Mouse (Mus musculus) frontal cortex, postnatal 14 days (tissue): ENCODE measurements at regions not wholly inside any gene's neighbourhood (a gene's known extent, or its start where the extent isn't known, plus 50 kb on each side); places are given as distances from the start of the nearest gene placed in this dataset.

ENCODE experiments used
- DNase-seq, 2 experiments: peaks; one replicate each; pipeline ENCODE4 v3.0.0; 2022; ENCODE audit warnings: low spot score in 2 of 2

DNA sequence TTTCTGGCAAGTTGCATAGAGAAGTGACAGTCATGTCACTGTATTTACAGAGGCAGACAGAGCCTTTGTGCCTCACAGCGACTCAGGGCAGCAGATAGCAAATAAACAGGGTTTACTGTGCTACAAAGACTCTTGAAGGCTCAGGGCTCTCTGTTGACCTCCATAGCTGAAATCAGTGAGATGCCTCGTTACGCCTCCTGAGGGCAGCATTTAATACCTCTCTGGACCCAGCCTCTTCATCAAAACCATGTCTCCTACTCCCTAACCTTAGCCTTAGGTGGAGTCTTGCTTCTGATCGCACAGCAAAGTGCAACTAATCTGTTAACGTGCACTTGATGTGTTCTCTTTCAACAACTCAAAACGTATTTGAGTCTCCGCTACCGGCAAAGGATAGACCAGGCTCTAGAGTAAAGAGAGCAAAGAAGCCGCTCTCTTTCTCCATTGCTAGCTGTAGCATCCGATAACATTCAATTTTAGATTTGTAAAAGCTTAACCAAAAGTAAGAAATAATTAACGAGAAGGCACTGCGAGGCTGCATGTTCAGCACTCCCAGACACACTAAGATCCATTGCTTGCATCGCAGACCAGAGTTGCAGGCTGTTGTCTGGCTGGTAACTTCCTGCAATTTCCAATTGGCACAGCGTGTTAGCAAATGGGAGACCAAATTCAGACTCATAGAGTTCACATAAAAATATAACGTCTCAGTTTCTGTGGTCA, 101.1 kb upstream of the Man2a1 start:
- DNase-seq: peak in 1 of 2 experiments; percentile 17

DNA sequence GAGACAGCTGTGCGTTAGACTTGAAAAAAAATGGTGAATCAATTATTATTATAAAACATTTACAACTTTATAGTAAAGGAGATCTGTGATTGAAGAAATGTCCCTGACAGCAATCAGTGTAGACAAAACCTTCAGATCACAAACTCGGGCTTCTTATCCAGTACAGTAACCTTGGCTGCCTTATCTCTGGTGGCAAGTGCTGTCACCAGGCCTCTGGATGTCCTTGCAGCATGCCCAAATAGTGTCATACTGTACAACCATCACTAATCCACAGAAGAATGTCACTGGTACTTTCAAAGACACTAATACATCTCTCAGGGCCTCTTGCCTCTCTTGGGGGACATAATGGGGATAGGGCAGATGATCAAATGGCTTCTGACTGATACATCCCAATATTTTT, 98.2 kb upstream of the Man2a1 start:
- DNase-seq: no peak

DNA sequence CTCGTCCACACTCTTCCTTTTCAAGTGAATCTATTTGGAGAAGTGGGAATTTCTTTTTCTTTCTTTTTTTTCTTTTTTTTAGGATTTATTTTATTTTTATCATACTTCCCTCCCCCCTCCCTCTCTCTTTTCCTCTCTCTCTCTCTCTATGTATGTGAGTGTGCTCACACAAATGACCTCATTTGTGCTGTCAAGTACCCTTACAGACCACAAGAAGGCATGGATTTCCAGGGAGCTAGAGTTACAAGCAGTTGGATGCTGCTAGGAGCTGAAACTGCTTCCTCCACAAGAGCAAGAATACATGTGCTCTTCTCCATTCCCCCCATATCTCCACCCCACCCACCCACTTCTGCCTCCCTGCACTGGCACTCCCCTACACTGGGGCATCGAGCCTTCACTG, 94.6 kb upstream of the Man2a1 start:
- DNase-seq: no peak

DNA sequence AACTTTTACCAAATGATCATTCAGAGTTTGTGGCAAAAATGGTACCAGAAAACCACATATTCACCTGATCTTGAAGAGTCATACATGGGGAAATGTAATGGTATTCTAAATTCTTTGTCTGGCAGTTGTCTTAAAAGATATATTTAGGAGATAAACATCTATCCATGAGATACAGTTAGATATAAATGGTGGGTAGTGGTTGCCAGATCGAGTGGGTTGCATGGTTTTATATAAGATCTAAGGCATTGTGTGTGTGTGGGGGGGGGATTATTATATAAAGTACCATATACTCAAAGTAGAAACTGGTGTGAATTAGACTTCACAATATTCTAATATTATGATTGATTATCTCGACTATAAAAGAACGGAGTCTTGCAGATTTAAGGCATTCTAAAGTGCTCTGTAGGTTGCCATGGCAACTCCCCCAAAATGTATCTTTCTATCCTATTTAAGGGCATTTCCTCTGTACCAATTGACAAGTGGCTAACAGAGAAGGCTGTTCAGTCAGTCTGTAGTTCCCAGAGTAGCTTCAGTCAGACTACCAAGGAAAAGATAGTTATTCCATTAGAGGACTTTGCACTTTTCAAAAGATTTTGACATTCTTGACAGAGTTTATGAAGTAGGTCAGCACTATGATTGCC, 89.3 kb upstream of the Man2a1 start:
- no peak for DNase-seq

DNA sequence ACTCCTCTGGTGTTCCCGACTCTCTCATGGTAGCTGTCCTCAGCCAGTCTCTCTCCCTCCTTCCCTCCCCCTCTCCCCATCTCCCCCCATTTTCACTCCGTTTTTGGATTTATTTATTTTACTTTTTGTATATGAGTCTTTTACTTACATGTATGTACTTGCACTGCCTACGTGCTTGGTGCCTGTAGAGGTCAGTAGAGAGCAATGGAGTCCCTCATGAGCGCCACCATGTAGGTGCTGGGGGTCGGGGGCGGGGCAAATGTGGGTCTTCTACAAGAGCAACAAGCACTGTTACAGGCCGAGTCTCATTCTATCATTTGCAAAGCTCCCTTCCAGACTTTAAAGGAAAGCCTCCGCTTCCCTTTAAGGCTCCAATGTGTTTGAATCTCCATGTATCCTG, 78.3 kb upstream of the Man2a1 start:
- no peak for DNase-seq

DNA sequence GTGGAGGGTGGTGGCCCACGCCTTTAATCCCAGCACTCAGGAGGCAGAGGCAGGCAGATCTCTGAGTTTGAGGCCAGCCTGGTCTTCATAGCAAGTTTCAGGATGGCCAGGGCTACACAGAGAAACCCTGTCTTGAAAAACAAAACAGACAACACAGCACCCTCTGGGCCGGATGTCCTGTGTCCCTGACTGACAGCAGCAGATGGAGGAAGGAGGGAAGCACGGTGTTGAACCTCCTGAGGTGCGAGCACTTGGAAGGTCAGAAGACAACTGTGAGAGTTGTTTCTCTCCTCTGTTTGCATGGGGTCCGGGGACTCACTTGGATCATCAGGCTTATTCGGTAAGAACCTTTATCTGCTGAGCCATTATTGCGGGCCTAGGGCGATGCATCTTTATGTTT, 76.6 kb upstream of the Man2a1 start:
- DNase-seq: no peak

DNA sequence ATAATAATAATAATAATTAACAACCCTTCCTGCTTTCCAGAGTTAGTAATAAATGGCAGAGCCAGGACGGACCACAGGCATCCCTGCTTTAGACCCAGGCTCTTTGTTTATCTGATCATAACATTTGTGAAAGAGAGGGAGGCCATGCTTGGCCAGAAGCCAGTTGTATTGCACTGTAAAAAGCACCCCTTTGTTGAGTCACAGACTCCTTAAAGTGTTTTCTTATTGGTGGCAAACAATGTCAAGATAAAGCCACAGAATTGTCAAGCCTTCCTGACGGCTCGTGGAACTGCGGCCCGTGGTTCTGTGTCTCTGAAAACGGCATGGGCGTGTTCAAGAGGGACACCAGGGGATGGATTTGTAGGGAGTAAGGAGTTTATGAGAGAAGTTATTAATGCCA, 72.7 kb upstream of the Man2a1 start:
- no peak for DNase-seq

DNA sequence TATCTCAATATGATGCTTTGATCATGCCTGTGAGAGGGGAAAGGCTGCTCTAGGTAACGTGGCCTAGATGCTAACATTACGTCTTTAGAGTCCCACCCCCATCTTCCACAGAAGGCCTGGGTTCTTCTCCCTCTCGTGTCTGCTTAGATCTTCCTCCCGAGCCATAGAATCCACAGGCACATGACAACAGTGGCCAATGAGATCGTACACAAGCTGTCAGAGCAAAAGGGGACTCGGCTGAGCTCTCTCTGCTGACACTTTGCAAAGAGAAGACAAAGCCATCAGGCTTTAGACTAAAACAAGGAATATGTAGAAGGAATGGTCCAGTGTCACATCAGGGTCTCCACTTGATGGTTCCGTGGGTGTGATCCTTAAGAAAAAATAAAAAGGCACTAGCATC, 72.1 kb upstream of the Man2a1 start:
- DNase-seq: no peak

DNA sequence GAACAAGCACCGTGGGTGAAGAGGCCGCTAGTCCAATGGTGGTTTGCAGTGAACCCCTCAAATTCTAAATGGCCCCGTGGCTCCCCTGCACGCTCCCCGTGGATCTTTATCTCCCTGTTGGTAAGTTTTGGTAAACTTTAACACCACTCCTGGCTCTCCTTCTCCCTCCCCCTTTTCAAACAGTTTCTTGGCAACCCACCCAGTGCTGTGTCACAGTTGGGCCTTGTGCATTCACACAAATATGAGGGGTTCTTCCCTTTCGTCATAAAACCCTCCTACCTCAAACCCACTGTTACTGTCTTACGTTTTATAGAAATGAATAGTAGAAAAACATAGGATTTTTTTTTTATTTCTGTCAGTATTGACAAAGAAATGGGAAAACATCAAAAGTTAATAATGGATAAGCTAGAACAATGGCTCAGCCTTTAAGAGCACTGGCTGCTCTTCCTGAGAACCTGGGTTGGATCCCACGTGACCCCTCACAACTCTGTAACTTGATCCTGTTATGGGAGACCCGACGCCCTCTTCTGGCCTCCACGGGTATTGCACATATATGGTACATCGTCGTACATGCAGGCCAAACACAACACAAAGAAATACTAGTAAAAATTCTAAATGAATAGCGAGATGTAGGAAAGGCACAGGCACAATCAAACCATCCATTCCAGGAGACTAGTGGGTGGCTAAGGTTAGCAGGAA, 71.1 kb upstream of the Man2a1 start:
- no peak for DNase-seq

DNA sequence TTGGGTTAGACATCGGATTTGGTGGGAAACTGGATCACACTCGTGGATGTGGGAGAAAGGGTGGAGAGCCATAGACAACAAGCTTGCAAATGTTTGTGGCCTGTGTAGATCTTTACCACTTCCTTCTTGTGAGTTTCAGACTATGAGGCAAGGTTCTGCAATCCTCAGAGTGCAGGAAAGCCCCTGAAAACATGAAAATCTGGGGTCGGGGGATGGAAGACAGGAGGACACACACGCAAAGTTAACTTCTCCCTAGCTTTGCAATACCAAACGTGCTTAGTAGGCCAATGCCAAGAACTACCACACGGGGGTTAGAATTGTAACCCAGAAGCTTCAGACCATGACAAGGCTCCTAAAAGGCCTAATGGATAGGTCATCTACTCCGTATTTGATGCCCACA, 69.4 kb upstream of the Man2a1 start:
- no peak for DNase-seq

DNA sequence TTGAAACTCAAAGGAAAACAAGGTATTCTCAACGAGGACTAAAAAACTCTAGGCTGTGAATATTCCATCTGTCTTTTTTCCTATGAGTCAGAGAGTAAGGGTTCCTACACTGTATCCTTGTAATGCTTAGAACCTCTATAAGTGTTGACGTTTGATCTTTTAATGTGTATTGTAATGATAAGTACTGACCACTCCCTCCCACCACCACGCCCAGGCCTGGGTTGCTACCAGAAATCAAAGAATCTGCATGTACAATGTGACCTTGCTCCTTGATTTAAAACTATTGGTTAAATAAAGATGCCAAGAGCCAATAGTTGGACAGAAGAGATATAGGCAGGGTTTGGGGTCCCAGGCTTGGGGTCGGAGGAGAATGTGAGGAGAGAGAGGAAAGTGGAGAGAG, 66.2 kb upstream of the Man2a1 start:
- DNase-seq: no peak

DNA sequence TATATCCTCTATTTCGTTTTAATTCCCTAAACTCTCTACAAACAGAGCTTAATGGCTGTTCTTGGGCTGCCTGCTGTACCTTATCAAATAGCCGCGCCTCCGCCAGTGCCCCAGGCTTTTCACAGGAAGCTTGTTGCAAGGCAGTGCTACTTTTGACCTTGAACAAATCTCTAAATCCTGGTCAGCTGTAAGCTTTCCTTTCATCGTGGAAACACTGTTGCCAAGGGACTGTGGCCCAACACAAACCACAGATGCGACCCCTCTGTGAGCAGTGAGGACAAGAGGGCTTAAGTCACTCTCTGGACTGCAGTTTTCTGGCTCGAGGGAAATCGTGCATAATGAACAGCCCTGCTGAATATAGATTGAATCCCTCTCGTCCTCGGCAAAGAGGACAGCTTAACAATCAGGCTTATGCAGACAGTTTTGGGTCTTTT, 62.0 kb upstream of the Man2a1 start:
- no peak for DNase-seq

DNA sequence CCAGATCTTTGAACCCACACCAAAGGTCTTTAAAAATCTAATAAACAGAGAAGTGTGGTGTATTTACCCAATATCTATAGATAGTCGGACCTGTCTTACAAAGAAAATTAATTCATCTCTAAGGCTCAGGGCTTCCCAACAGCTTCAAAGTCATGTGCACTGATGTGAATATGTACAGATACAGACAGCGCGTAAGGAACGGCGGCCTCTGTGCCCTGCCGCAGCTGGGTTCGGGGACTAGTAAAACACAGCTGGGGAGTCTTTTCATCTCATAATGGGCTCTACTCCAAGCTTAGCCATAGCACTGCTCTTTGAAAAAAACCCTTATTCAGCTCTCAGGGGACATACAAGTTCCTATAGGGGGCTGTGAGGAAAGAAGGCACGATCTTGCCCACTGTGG, 60.1 kb upstream of the Man2a1 start:
- no peak for DNase-seq

DNA sequence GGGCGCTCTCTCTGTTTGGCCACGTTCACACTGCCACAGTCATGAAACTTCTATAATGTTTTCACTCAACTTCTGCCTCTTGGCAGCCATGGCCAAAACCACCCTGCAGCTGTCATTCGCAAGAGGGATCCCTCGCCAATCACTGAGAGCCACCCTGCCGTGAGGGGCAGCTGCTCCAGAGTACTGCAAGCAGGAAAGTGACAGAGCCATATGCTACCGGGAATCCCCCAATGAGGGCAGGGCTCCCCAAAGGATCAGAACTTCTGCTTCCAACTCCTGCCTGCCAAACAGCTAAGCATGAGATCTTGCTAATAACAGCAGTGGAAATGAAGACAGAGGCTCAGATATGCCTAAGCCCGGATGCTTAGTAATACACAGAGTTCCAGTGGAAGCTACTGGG, 52.0 kb upstream of the Man2a1 start:
- peak in 1 of 2 experiments; percentile 11 for DNase-seq

DNA sequence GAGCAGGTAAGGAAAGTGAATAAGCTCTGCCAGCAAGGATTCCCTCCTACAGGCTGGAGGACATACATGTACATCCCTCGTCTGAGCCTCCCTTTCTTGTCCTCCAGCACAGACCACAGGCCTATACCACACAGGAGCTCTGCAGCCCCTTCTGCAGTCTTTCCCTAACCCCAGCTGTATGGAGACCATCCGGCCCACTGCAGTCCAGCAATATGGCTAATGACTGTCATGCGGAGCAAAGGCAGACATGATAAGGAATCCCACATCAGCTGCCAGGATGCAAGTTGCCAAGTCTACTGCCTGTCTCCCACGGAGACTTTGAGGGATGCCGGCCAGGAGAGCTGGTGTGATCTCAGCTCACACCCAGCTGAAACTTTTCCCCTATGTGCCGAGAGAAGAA, 50.5 kb upstream of the Man2a1 start:
- no peak for DNase-seq
